Mouse (Mus musculus) G1E (cell line): Measurements from ENCODE around the gene Invs. TPM values are rescaled to one million over a fixed set of nuclear protein-coding genes. Genes with fewer than 3 reads are reported as not detected.

Source experiments
- ATAC-seq: 2 replicates; pipeline ENCODE4 v1.8.0; 2016; ENCODE audit warnings: mild to moderate bottlenecking; ENCODE audit not compliant: insufficient number of reproducible peaks, poor library complexity, low FRiP score, severe bottlenecking; ENCODE audit errors: extremely low read depth
- DNase-seq: peaks from one replicate; pipeline ENCODE4 v3.0.0; 2012; ENCODE audit warnings: low spot score
- H3K27me3 ChIP-seq: 2 replicates; pipeline ENCODE4 v1.6.1; 2012; ENCODE audit warnings: mild to moderate bottlenecking, low read length, inconsistent platforms; ENCODE audit not compliant: insufficient read depth
- H3K36me3 ChIP-seq: replicated peaks from 2 replicates; pipeline ENCODE3; 2012; ENCODE audit warnings: mild to moderate bottlenecking, inconsistent platforms
- H3K4me1 ChIP-seq: 2 replicates; pipeline ENCODE4 v1.6.1; 2012; ENCODE audit warnings: low read depth, low read length, inconsistent platforms, mixed read lengths; ENCODE audit not compliant: insufficient read depth
- H3K4me3 ChIP-seq: 2 replicates; pipeline ENCODE4 v1.5.1; 2012; ENCODE audit warnings: low read depth, mild to moderate bottlenecking, inconsistent platforms, low read length, moderate library complexity, mixed read lengths
- H3K9me3 ChIP-seq: replicated peaks from 2 replicates; pipeline ENCODE4 v1.6.1; 2012; ENCODE audit warnings: inconsistent platforms
- CTCF ChIP-seq: IDR thresholded peaks from 2 replicates; pipeline ENCODE4 v1.5.1; 2012; ENCODE audit warnings: low read depth, low read length, inconsistent platforms, mixed read lengths
- GATA1 ChIP-seq: IDR thresholded peaks from 2 replicates; pipeline ENCODE4 v1.6.1; 2012; ENCODE audit warnings: borderline replicate concordance, low read length, inconsistent platforms, mixed read lengths
- GATA2 ChIP-seq: IDR thresholded peaks from 2 replicates; pipeline ENCODE4 v1.6.1; 2012; ENCODE audit warnings: low read depth, low read length, inconsistent platforms, borderline replicate concordance
- POLR2AphosphoS5 ChIP-seq: IDR thresholded peaks from 2 replicates; pipeline ENCODE4 v1.6.1; 2012; ENCODE audit warnings: low read depth, low read length, inconsistent platforms; ENCODE audit not compliant: insufficient replicate concordance
- TAL1 ChIP-seq: conservative IDR thresholded peaks from 2 replicates; pipeline ENCODE4 v1.6.1; 2012; ENCODE audit warnings: low read depth, low read length, inconsistent platforms, mixed read lengths
- polyA plus RNA-seq: library from polyadenylated mRNA; stranded (reverse); fragments of >175 nt; gene quantifications from 2 replicates; pipeline ENCODE4 v1.2.3, GENCODE M21; 2012
- total RNA-seq, 2 experiments: library from RNA; stranded (forward) in 1 of 2; stranded (reverse) in 1 of 2; fragments of 200-1000 nt in 1 of 2; fragments of >200 nt in 1 of 2; fragmentation: Nextera tagmentation in 1 of 2; gene quantifications; 2 replicates each; pipeline ENCODE4 v1.2.3; 2014 to 2017

Invs gene
- total RNA-seq (2014; fragmentation: Nextera tagmentation): 22.8 and 25.8 TPM in 2 replicates
- 8.2 and 10.2 TPM in 2 replicates for total RNA-seq (2017)
- polyA plus RNA-seq: 7.4 and 7.5 TPM in 2 replicates

GRCm38 (mm10) chr4:48279498-48280134, at the start of gene Invs, which contains the start of gene Erp44:
Invs (plus strand) TSS chr4:48279760.
Erp44 (minus strand) TSS chr4:48279558.
- ATAC-seq (peak; percentile 100), DNase-seq (peak; percentile 93)
- no peaks in the 10 kb centered on the region for H3K9me3 ChIP-seq
- peak within 1 kb of the TSS; percentile 99 for H3K4me3 ChIP-seq
- peaks cover 9% of the 10 kb centered on the region for H3K4me1 ChIP-seq
- no peaks in the 10 kb centered on the region for H3K27me3 ChIP-seq
- peaks cover 15% of the 10 kb centered on the region for H3K36me3 ChIP-seq
- TF ChIP-seq CTCF: no peak
- no peak for TF ChIP-seq GATA2
- no peak for TF ChIP-seq TAL1
- no peak for TF ChIP-seq POLR2AphosphoS5
- TF ChIP-seq GATA1: no peak

GRCm38 (mm10) chr4:48236721-48237120, 42.8 kb upstream of the Invs start:
- H3K36me3 ChIP-seq: peaks cover 40% of the 10 kb centered on the region
- DNase-seq: no peak
- no peak overlapping the region for H3K4me3 ChIP-seq
- no peaks in the 10 kb centered on the region for H3K27me3 ChIP-seq
- TF ChIP-seq POLR2AphosphoS5 (no peak), CTCF (no peak), GATA1 (no peak), TAL1 (no peak), GATA2 (no peak)
- no peaks in the 10 kb centered on the region for H3K4me1 ChIP-seq
- ATAC-seq: no peak
- no peaks in the 10 kb centered on the region for H3K9me3 ChIP-seq

- no peak for ATAC-seq
- no peak for DNase-seq
- H3K4me3 ChIP-seq: no peak overlapping the region
- H3K9me3 ChIP-seq: no peaks in the 10 kb centered on the region
- TF ChIP-seq CTCF: no peak
- TF ChIP-seq POLR2AphosphoS5: no peak
- no peak for TF ChIP-seq TAL1
- TF ChIP-seq GATA1: no peak
- no peak for TF ChIP-seq GATA2
- H3K36me3 ChIP-seq: peaks cover 37% of the 10 kb centered on the region
- H3K27me3 ChIP-seq: no peaks in the 10 kb centered on the region
- H3K4me1 ChIP-seq: no peaks in the 10 kb centered on the region
These were observed 40.5 kb upstream of the Invs start for GRCm38 (mm10) chr4:48239046-48239445.

- no peak for DNase-seq
- Histone ChIP-seq H3K9me3 (no peaks in the 10 kb centered on the region), H3K27me3 (no peaks in the 10 kb centered on the region), H3K4me3 (no peak overlapping the region), H3K4me1 (no peaks in the 10 kb centered on the region), H3K36me3 (peaks cover 22% of the 10 kb centered on the region)
- ATAC-seq: no peak
- TF ChIP-seq GATA1 (no peak), CTCF (no peak), GATA2 (no peak), TAL1 (no peak)
These were observed 37.1 kb upstream of the Invs start for GRCm38 (mm10) chr4:48242482-48242881.

GRCm38 (mm10) chr4:48243737-48244136, 35.8 kb upstream of the Invs start:
- Histone ChIP-seq H3K27me3 (no peaks in the 10 kb centered on the region), H3K9me3 (no peaks in the 10 kb centered on the region), H3K4me3 (no peak overlapping the region), H3K36me3 (peaks cover 18% of the 10 kb centered on the region), H3K4me1 (no peaks in the 10 kb centered on the region)
- ATAC-seq (no peak), DNase-seq (no peak)
- TF ChIP-seq POLR2AphosphoS5 (no peak), TAL1 (no peak), GATA1 (no peak), GATA2 (no peak), CTCF (no peak)

- DNase-seq: no peak
- no peaks in the 10 kb centered on the region for H3K9me3 ChIP-seq
- H3K4me1 ChIP-seq: no peaks in the 10 kb centered on the region
- H3K27me3 ChIP-seq: no peaks in the 10 kb centered on the region
- no peak for ATAC-seq
- TF ChIP-seq CTCF: no peak
- no peak for TF ChIP-seq GATA1
- TF ChIP-seq TAL1: no peak
- no peak for TF ChIP-seq POLR2AphosphoS5
- no peak for TF ChIP-seq GATA2
- H3K4me3 ChIP-seq: no peak overlapping the region
- H3K36me3 ChIP-seq: peaks cover 15% of the 10 kb centered on the region
These were observed 35.3 kb upstream of the Invs start for GRCm38 (mm10) chr4:48244280-48244679.
